Mouse (Mus musculus) heart, embryonic 16.5 days (tissue): Measurements from ENCODE around the gene Gm10203. TPM values are rescaled to one million over a fixed set of nuclear protein-coding genes. Genes with fewer than 3 reads are reported as not detected.

Source experiments
- ATAC-seq: fragments of 200-750 bp; cut with Nextera tagmentation; replicated peaks from 2 replicates; pipeline ENCODE4 v1.8.0; 2017; ENCODE audit warnings: moderate number of reproducible peaks; ENCODE audit not compliant: insufficient read depth, low FRiP score; ENCODE audit errors: extremely low read depth
- H3K27ac ChIP-seq: fragments of 300-500 bp; sonication (generic); 2 replicates; pipeline ENCODE4 v1.5.1; 2014; ENCODE audit warnings: mild to moderate bottlenecking, low read length, control low read depth, moderate library complexity
- H3K27me3 ChIP-seq: fragments of 300-500 bp; sonication (generic); 2 replicates; pipeline ENCODE4 v1.6.1; 2014; ENCODE audit warnings: low read length, mixed read lengths; ENCODE audit not compliant: control insufficient read depth, insufficient read depth
- H3K36me3 ChIP-seq: fragments of 300-500 bp; sonication (generic); 2 replicates; pipeline ENCODE4 v1.6.1; 2014; ENCODE audit not compliant: control insufficient read depth, insufficient read depth
- H3K4me1 ChIP-seq: fragments of 300-500 bp; sonication (generic); 2 replicates; pipeline ENCODE4 v1.6.1; 2014; ENCODE audit warnings: low read length, mixed read lengths; ENCODE audit not compliant: control insufficient read depth, insufficient read depth
- H3K4me2 ChIP-seq: fragments of 300-500 bp; sonication (generic); 2 replicates; pipeline ENCODE4 v1.6.1; 2014; ENCODE audit warnings: low read depth, mild to moderate bottlenecking, control low read depth, low read length
- H3K4me3 ChIP-seq: fragments of 300-500 bp; sonication (generic); 2 replicates; pipeline ENCODE4 v1.5.1; 2014; ENCODE audit warnings: mild to moderate bottlenecking, control low read depth, low read length
- H3K9ac ChIP-seq: fragments of 300-500 bp; sonication (generic); 2 replicates; pipeline ENCODE4 v1.6.1; 2014; ENCODE audit warnings: low read length, control low read depth
- H3K9me3 ChIP-seq: fragments of 300-500 bp; sonication (generic); replicated peaks from 2 replicates; pipeline ENCODE4 v1.6.1; 2016; ENCODE audit warnings: low read length; ENCODE audit not compliant: control insufficient read depth
- WGBS: fragments of 180-500 bp; shearing (Covaris S2); extraction: QIAGEN DNeasy Blood & Tissue Kit; methylation state at CpG from one replicate; pipeline ENCODE4 v1.1.7; 2014; 5-methylcytosine and 5-hydroxymethylcytosine counted together
- polyA plus RNA-seq: library from polyadenylated mRNA; unstranded; fragments of >200 nt; fragmentation: Nextera tagmentation; extraction: Ambion mirVana; gene quantifications from 2 replicates; pipeline ENCODE4 v1.2.1, GENCODE M21; 2015

Gene Gm10203
- polyA plus RNA-seq, 1 experiment from 2014 or later = not detected

- WGBS = 72% methylated on average over 4 of the region's 4 CpGs
- H3K27ac ChIP-seq = no peak overlapping the region
- H3K9ac ChIP-seq = no peak overlapping the region
- ATAC-seq = no peak
- no peaks in the 10 kb centered on the region for H3K9me3 ChIP-seq
- H3K4me1 ChIP-seq = no peaks in the 10 kb centered on the region
- no peaks in the 10 kb centered on the region for H3K36me3 ChIP-seq
- no peak overlapping the region for H3K4me2 ChIP-seq
- H3K4me3 ChIP-seq = no peak overlapping the region
- H3K27me3 ChIP-seq = no peaks in the 10 kb centered on the region
Measured at GRCm38 (mm10) chr6:149126675-149127074, 3.3 kb upstream of the Gm10203 start.

DNA sequence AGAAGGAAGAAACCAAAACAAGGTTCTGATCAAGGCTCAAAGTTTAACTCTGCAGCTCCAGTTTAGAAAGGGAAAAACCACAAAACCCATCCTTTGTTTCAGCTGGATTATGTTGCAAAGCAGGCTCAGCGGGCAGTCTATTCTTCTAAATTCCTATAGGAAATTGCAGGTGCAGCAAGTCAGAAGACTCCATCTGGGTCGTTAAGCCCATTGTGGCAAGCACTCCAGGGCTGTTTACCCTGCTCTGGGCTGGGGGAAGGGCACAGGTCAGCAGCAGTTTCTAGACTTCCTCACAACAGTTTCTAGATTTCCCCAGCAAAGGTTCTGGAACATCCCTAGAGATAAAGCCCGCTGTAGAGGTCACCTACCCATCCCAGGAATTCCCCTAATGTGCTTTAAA is 1.1 kb downstream of the Gm10203 start:
- Histone ChIP-seq H3K9me3 (no peaks in the 10 kb centered on the region), H3K4me2 (no peak overlapping the region), H3K27ac (no peak overlapping the region), H3K4me1 (peaks cover 4% of the 10 kb centered on the region; the same call in 1 of the 2 replicates), H3K27me3 (no peaks in the 10 kb centered on the region), H3K36me3 (no peaks in the 10 kb centered on the region), H3K9ac (no peak overlapping the region), H3K4me3 (no peak overlapping the region)
- ATAC-seq = no peak
- WGBS = 32% methylated on average over 3 of the region's 3 CpGs

DNA sequence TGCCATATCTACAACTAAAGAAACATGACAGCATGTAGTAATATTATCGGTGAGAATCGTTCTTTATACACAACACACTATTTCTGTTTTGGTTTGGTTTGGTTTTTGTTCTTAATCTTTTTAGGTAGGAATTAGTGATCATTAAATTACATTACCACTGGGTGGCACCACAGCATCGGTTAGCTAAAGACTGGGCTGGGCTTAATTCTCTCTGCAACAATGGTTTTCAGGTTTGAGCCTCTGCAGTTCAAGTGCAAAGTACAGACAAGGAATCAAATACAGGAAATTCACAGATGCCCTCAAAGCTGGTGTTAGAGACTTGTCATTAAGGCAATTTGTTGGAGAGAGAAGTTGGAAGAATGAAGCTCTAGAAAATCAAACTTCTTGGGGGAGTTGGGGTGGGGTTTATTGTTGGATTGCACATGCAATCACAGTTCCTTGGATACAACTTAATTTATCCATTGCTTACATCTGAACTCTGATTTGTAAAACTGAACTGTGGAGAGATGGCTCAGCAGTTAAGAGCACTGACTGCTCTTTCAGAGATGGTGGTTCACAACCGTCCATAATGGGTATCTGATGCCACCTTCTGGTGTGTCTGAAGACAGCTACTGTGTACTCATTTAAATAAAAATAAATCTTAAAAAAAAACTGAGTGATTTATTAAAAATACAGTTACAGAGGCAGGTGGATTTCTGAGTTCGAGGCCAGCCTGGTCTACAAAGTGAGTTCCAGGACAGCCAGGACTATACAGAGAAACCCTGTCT is 2.5 kb downstream of the Gm10203 start:
- H3K9ac ChIP-seq = no peak overlapping the region
- H3K4me3 ChIP-seq = no peak overlapping the region
- no peaks in the 10 kb centered on the region for H3K9me3 ChIP-seq
- peaks cover 4% of the 10 kb centered on the region; the same call in 1 of the 2 replicates for H3K4me1 ChIP-seq
- H3K4me2 ChIP-seq = no peak overlapping the region
- ATAC-seq = no peak
- H3K27me3 ChIP-seq = no peaks in the 10 kb centered on the region
- no peak overlapping the region for H3K27ac ChIP-seq
- WGBS = 34% methylated on average over 5 of the region's 5 CpGs
- no peaks in the 10 kb centered on the region for H3K36me3 ChIP-seq

- Histone ChIP-seq H3K27me3 (no peaks in the 10 kb centered on the region), H3K27ac (no peak overlapping the region), H3K4me1 (peaks cover 4% of the 10 kb centered on the region; the same call in 1 of the 2 replicates), H3K9me3 (no peaks in the 10 kb centered on the region), H3K9ac (no peak overlapping the region), H3K4me3 (no peak overlapping the region), H3K36me3 (no peaks in the 10 kb centered on the region), H3K4me2 (no peak overlapping the region)
- WGBS = 21% methylated on average over 5 of the region's 5 CpGs
- ATAC-seq = no peak
Measured at GRCm38 (mm10) chr6:149134391-149135150, 4.6 kb downstream of the Gm10203 start.

GRCm38 (mm10) chr6:149135631-149136030 is 5.7 kb downstream of the Gm10203 start:
- Histone ChIP-seq H3K9ac (no peak overlapping the region), H3K4me3 (no peak overlapping the region), H3K27ac (no peak overlapping the region), H3K4me1 (peaks cover 4% of the 10 kb centered on the region; the same call in 1 of the 2 replicates), H3K27me3 (no peaks in the 10 kb centered on the region), H3K4me2 (no peak overlapping the region), H3K9me3 (no peaks in the 10 kb centered on the region), H3K36me3 (no peaks in the 10 kb centered on the region)
- ATAC-seq = no peak
- 51% methylated on average over 6 of the region's 6 CpGs for WGBS

- Histone ChIP-seq H3K4me2 (no peak overlapping the region), H3K4me1 (peaks cover 11% of the 10 kb centered on the region), H3K9me3 (no peaks in the 10 kb centered on the region), H3K27ac (no peak overlapping the region), H3K4me3 (no peak overlapping the region), H3K9ac (no peak overlapping the region), H3K36me3 (no peaks in the 10 kb centered on the region), H3K27me3 (no peaks in the 10 kb centered on the region)
- WGBS = 63% methylated on average over 2 of the region's 2 CpGs
- ATAC-seq = no peak
Measured at GRCm38 (mm10) chr6:149137936-149138335, 8.0 kb downstream of the Gm10203 start.

- Histone ChIP-seq H3K4me3 (no peak overlapping the region), H3K27me3 (no peaks in the 10 kb centered on the region), H3K4me1 (peaks cover 11% of the 10 kb centered on the region), H3K9me3 (no peaks in the 10 kb centered on the region), H3K4me2 (no peak overlapping the region), H3K9ac (no peak overlapping the region), H3K27ac (no peak overlapping the region), H3K36me3 (no peaks in the 10 kb centered on the region)
- 76% methylated on average over 3 of the region's 3 CpGs for WGBS
- no peak for ATAC-seq
Measured at GRCm38 (mm10) chr6:149139011-149139410, 9.0 kb downstream of the Gm10203 start.

- H3K27me3 ChIP-seq = no peaks in the 10 kb centered on the region
- peaks cover 2% of the 10 kb centered on the region; the same call in 1 of the 2 replicates for H3K36me3 ChIP-seq
- no peak within 1 kb of the TSS for H3K27ac ChIP-seq
- peaks cover 8% of the 10 kb centered on the region for H3K4me1 ChIP-seq
- whole genome bisulfite sequencing = 58% methylated on average over 1 of the region's 1 CpGs
- H3K4me2 ChIP-seq = no peak within 1 kb of the TSS
- H3K4me3 ChIP-seq = no peak within 1 kb of the TSS
- H3K9ac ChIP-seq = no peak within 1 kb of the TSS
- ATAC-seq = no peak
- no peaks in the 10 kb centered on the region for H3K9me3 ChIP-seq
Measured at GRCm38 (mm10) chr6:149139471-149139870, 9.5 kb downstream of the Gm10203 start, which contains the start of gene Etfbkmt. Etfbkmt (plus strand) TSS chr6:149139849.
